Mouse (Mus musculus) liver, embryonic 11.5 days (tissue): ENCODE data around the gene Oma1. TPM values are rescaled to one million over a fixed set of nuclear protein-coding genes. Genes with fewer than 3 reads are reported as not detected.
A peak's percentile ranks its signal among the peaks of the same experiment; 100 is the strongest.

Source experiments
- ATAC-seq: fragments of 200-750 bp; cut with Nextera tagmentation; replicated peaks from 2 replicates; pipeline ENCODE4 v1.8.0; 2017; ENCODE audit warnings: moderate number of reproducible peaks, mild to moderate bottlenecking, moderate TSS enrichment, moderate library complexity; ENCODE audit not compliant: low FRiP score
- DNase-seq: peaks from one replicate; pipeline ENCODE4 v3.0.0-alpha.2; 2017; ENCODE audit warnings: low spot score
- H3K27ac ChIP-seq: fragments of 300-500 bp; sonication (generic); 2 replicates; pipeline ENCODE4 v1.5.1; 2014; ENCODE audit warnings: mild to moderate bottlenecking, low read depth, low read length, control low read depth
- H3K27me3 ChIP-seq: fragments of 300-500 bp; sonication (generic); replicated peaks from 2 replicates; pipeline ENCODE4 v1.6.1; 2014; ENCODE audit warnings: low read length, mixed read lengths; ENCODE audit not compliant: control insufficient read depth, insufficient read depth
- H3K36me3 ChIP-seq: fragments of 300-500 bp; sonication (generic); 2 replicates; pipeline ENCODE4 v1.6.1; 2014; ENCODE audit warnings: mild to moderate bottlenecking, low read length, moderate library complexity, mixed read lengths; ENCODE audit not compliant: control insufficient read depth, insufficient read depth
- H3K4me1 ChIP-seq: fragments of 300-500 bp; sonication (generic); replicated peaks from 2 replicates; pipeline ENCODE4 v1.6.1; 2014; ENCODE audit warnings: low read length, mixed read lengths; ENCODE audit not compliant: control insufficient read depth, insufficient read depth
- H3K4me2 ChIP-seq: fragments of 300-500 bp; sonication (generic); 2 replicates; pipeline ENCODE4 v1.6.1; 2014; ENCODE audit warnings: mild to moderate bottlenecking, control low read depth, moderate library complexity
- H3K4me3 ChIP-seq: fragments of 300-500 bp; sonication (generic); 2 replicates; pipeline ENCODE4 v1.5.1; 2014; ENCODE audit warnings: low read depth, low read length, control low read depth
- H3K9ac ChIP-seq: fragments of 300-500 bp; sonication (generic); 2 replicates; pipeline ENCODE4 v1.6.1; 2014; ENCODE audit warnings: low read depth, low read length, control low read depth
- H3K9me3 ChIP-seq: fragments of 300-500 bp; sonication (generic); 2 replicates; pipeline ENCODE4 v1.6.1; 2016; ENCODE audit warnings: low read length, inconsistent platforms, mixed read lengths; ENCODE audit not compliant: control insufficient read depth
- WGBS: fragments of 180-500 bp; shearing (Covaris S2); extraction: QIAGEN DNeasy Blood & Tissue Kit; methylation state at CpG from one replicate; pipeline ENCODE4 v1.1.7; 2014; 5-methylcytosine and 5-hydroxymethylcytosine counted together
- polyA plus RNA-seq: library from polyadenylated mRNA; unstranded; fragments of >200 nt; fragmentation: Nextera tagmentation; extraction: Ambion mirVana; gene quantifications from 2 replicates; pipeline ENCODE4 v1.2.1, GENCODE M21; 2014

Gene Oma1
- polyA plus RNA-seq, 1 experiment from 2014 or later: 23.5 TPM

- no peaks in the 10 kb centered on the region for H3K36me3 ChIP-seq
- peak overlapping the region; percentile 68 for H3K27ac ChIP-seq
- no peak overlapping the region for H3K4me3 ChIP-seq
- no peaks in the 10 kb centered on the region for H3K9me3 ChIP-seq
- DNase-seq (no peak), ATAC-seq (peak; percentile 51; the same call in 1 of the 2 replicates)
- no peaks in the 10 kb centered on the region for H3K4me1 ChIP-seq
- no peaks in the 10 kb centered on the region for H3K27me3 ChIP-seq
- no peak overlapping the region for H3K4me2 ChIP-seq
- no peak overlapping the region for H3K9ac ChIP-seq
- WGBS: 54% methylated on average over 4 of the region's 4 CpGs
Observed at GRCm38 (mm10) chr4:103385835-103386787, 72.5 kb downstream of the Oma1 start.

GRCm38 (mm10) chr4:103387292-103387691 is 73.7 kb downstream of the Oma1 start:
- Histone ChIP-seq H3K27ac (no peak overlapping the region), H3K27me3 (no peaks in the 10 kb centered on the region), H3K4me3 (no peak overlapping the region), H3K9ac (no peak overlapping the region), H3K36me3 (no peaks in the 10 kb centered on the region), H3K4me1 (no peaks in the 10 kb centered on the region), H3K9me3 (no peaks in the 10 kb centered on the region), H3K4me2 (no peak overlapping the region)
- WGBS: 78% methylated on average over 3 of the region's 3 CpGs
- no peak for DNase-seq
- ATAC-seq: no peak

- H3K4me1 ChIP-seq: no peaks in the 10 kb centered on the region
- DNase-seq: no peak
- 60% methylated on average over 8 of the region's 8 CpGs for WGBS
Observed at GRCm38 (mm10) chr4:103388530-103389178, 75.0 kb downstream of the Oma1 start.

GRCm38 (mm10) chr4:103389583-103389982 is 76.0 kb downstream of the Oma1 start:
- no peak for ATAC-seq
- Histone ChIP-seq H3K9me3 (no peaks in the 10 kb centered on the region), H3K4me3 (no peak overlapping the region), H3K9ac (no peak overlapping the region), H3K4me1 (no peaks in the 10 kb centered on the region), H3K36me3 (no peaks in the 10 kb centered on the region), H3K4me2 (no peak overlapping the region), H3K27me3 (no peaks in the 10 kb centered on the region), H3K27ac (no peak overlapping the region)
- no peak for DNase-seq
- WGBS: 53% methylated on average over 3 of the region's 3 CpGs

More at GRCm38 (mm10) chr4:103388530-103389178, 75.0 kb downstream of the Oma1 start:
- H3K27ac ChIP-seq: no peak overlapping the region
- no peaks in the 10 kb centered on the region for H3K9me3 ChIP-seq
- no peak for ATAC-seq
- no peaks in the 10 kb centered on the region for H3K36me3 ChIP-seq
- no peak overlapping the region for H3K4me3 ChIP-seq
- no peak overlapping the region for H3K9ac ChIP-seq
- H3K27me3 ChIP-seq: no peaks in the 10 kb centered on the region
- H3K4me2 ChIP-seq: no peak overlapping the region

GRCm38 (mm10) chr4:103390499-103390898 is 76.9 kb downstream of the Oma1 start:
- Histone ChIP-seq H3K4me2 (no peak overlapping the region), H3K9me3 (no peaks in the 10 kb centered on the region), H3K36me3 (no peaks in the 10 kb centered on the region), H3K27me3 (no peaks in the 10 kb centered on the region), H3K27ac (no peak overlapping the region), H3K4me1 (no peaks in the 10 kb centered on the region), H3K9ac (no peak overlapping the region), H3K4me3 (no peak overlapping the region)
- ATAC-seq (no peak), DNase-seq (no peak)
- 75% methylated on average over 2 of the region's 2 CpGs for WGBS

- Histone ChIP-seq H3K9me3 (no peaks in the 10 kb centered on the region), H3K4me1 (no peaks in the 10 kb centered on the region), H3K36me3 (no peaks in the 10 kb centered on the region), H3K27me3 (no peaks in the 10 kb centered on the region), H3K4me2 (no peak overlapping the region), H3K9ac (no peak overlapping the region), H3K27ac (no peak overlapping the region), H3K4me3 (no peak overlapping the region)
- ATAC-seq: no peak
- no peak for DNase-seq
- 81% methylated on average over 4 of the region's 4 CpGs for WGBS
Observed at GRCm38 (mm10) chr4:103395066-103395465, 81.5 kb downstream of the Oma1 start.

- WGBS: 74% methylated on average over 9 of the region's 9 CpGs
- H3K4me2 ChIP-seq: no peak overlapping the region
- no peak for ATAC-seq
Observed at GRCm38 (mm10) chr4:103395905-103396304, 82.3 kb downstream of the Oma1 start.

GRCm38 (mm10) chr4:103396876-103397275 is 83.3 kb downstream of the Oma1 start:
- WGBS: 91% methylated on average over 4 of the region's 4 CpGs
- ATAC-seq: no peak

More at GRCm38 (mm10) chr4:103395905-103396304, 82.3 kb downstream of the Oma1 start:
- Histone ChIP-seq H3K36me3 (no peaks in the 10 kb centered on the region), H3K4me3 (no peak overlapping the region), H3K27ac (no peak overlapping the region), H3K4me1 (no peaks in the 10 kb centered on the region), H3K9ac (no peak overlapping the region), H3K27me3 (no peaks in the 10 kb centered on the region), H3K9me3 (no peaks in the 10 kb centered on the region)
- no peak for DNase-seq

More at GRCm38 (mm10) chr4:103396876-103397275, 83.3 kb downstream of the Oma1 start:
- Histone ChIP-seq H3K9me3 (no peaks in the 10 kb centered on the region), H3K4me2 (no peak overlapping the region), H3K36me3 (no peaks in the 10 kb centered on the region), H3K9ac (no peak overlapping the region), H3K4me3 (no peak overlapping the region), H3K27ac (no peak overlapping the region), H3K27me3 (no peaks in the 10 kb centered on the region), H3K4me1 (no peaks in the 10 kb centered on the region)
- no peak for DNase-seq
